Mouse (Mus musculus): ENCODE results near the gene Ak9. TPM values are rescaled to one million over a fixed set of nuclear protein-coding genes. Genes with fewer than 3 reads are reported as not detected.
A peak's percentile ranks its signal among the peaks of the same experiment; 100 is the strongest.

The Ak9 gene
- polyA plus RNA-seq, 1 experiment from 2014 or later, result not detected

DNA sequence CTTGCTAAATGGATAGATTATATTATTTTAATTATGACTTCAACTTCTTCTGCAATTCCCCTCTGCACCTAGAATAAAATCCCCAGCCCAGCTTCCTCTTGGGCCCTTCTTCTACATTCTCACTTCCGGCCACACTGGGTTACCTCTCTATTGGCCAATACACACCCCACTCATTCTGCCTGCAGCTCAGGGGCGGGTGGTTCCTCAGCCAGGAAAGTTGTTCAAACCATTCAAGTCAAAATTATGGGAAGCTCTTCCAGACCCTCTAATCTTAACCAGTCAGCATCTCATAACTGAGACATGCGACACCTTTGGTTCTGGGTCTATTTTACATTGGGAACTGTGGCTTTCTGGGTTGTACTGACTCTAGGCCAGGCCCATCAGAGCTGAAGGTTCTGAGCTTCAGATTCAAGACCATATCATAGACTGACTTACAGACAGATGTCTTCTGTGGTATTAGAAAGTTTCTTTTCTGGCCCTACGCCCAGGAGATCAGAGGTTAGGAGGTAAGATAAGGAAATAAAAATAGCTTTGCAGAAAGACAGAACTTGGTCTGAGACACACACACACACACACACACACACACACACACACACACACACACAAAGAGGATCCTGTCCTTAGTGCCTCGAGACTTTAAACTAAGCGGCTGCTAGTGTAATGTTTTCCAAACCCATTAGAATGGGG is 170.1 kb downstream of the Ak9 start:
- Histone ChIP-seq H3K4me1 (ENCODE audit: insufficient read depth) (peaks cover 46% of the 10 kb centered on the region), H3K4me2 (ENCODE audit: low read depth, low read length) (no peak overlapping the region), H3K9ac (replicated peaks) (no peak overlapping the region)

GRCm38 (mm10) chr10:41474981-41475391 is 171.2 kb downstream of the Ak9 start:
- H3K4me2 ChIP-seq (ENCODE audit: low read depth, low read length), result no peak overlapping the region
- H3K4me3 ChIP-seq (ENCODE audit: low read depth, low read length), result no peak overlapping the region
- no peaks in the 10 kb centered on the region for H3K9me3 ChIP-seq (ENCODE audit: low read length)
- peak overlapping the region; percentile 26 for H3K27ac ChIP-seq (ENCODE audit: low read depth)
- no peak for TF ChIP-seq EP300 (IDR thresholded peaks at IDR 0.05; ENCODE audit: low read depth)
- no peak for TF ChIP-seq CTCF (IDR thresholded peaks at IDR 0.05; ENCODE audit: low read depth)
- no peak for ATAC-seq
- H3K4me1 ChIP-seq (ENCODE audit: insufficient read depth), result peaks cover 46% of the 10 kb centered on the region
- no peak for DNase-seq
- no peak overlapping the region for H3K9ac ChIP-seq (replicated peaks)
- H3K27me3 ChIP-seq (ENCODE audit: insufficient read depth, low read length), result peaks cover 11% of the 10 kb centered on the region
- WGBS (ENCODE audit: insufficient replicate concordance), result 65% methylated on average over 1 of the region's 1 CpGs
- peaks cover 7% of the 10 kb centered on the region; the same call in 1 of the 2 replicates for H3K36me3 ChIP-seq (replicated peaks; ENCODE audit: insufficient read depth, low read length)

More for the DNA sequence above, 170.1 kb downstream of the Ak9 start:
- Histone ChIP-seq H3K36me3 (replicated peaks; ENCODE audit: insufficient read depth, low read length) (peaks cover 2% of the 10 kb centered on the region; the same call in 1 of the 2 replicates), H3K27me3 (ENCODE audit: insufficient read depth, low read length) (peaks cover 11% of the 10 kb centered on the region), H3K4me3 (ENCODE audit: low read depth, low read length) (no peak overlapping the region), H3K9me3 (ENCODE audit: low read length) (no peaks in the 10 kb centered on the region), H3K27ac (ENCODE audit: low read depth) (peak overlapping the region; percentile 63; the same call in 1 of the 2 replicates)
- ATAC-seq (peak; percentile 53), DNase-seq (peak; percentile 31)
- 27% methylated on average over 6 of the region's 6 CpGs for WGBS (ENCODE audit: insufficient replicate concordance)
- TF ChIP-seq EP300 (IDR thresholded peaks at IDR 0.05; ENCODE audit: low read depth) (0 out of 2 replicates have a peak, but pooled peaks have one; percentile 16), CTCF (IDR thresholded peaks at IDR 0.05; ENCODE audit: low read depth) (no peak)

GRCm38 (mm10) chr10:41476171-41477017 is 172.6 kb downstream of the Ak9 start, which contains the start of gene Mical1:
Mical1 (plus strand) TSS chr10:41476314.
- WGBS (ENCODE audit: insufficient replicate concordance), result under 1% methylated on average over 35 of the region's 35 CpGs
- Histone ChIP-seq H3K9me3 (ENCODE audit: low read length) (no peaks in the 10 kb centered on the region), H3K9ac (replicated peaks) (peak within 1 kb of the TSS; percentile 66), H3K4me2 (ENCODE audit: low read depth, low read length) (peak within 1 kb of the TSS; percentile 82), H3K27ac (ENCODE audit: low read depth) (peak within 1 kb of the TSS; percentile 76), H3K36me3 (replicated peaks; ENCODE audit: insufficient read depth, low read length) (peaks cover 7% of the 10 kb centered on the region; the same call in 1 of the 2 replicates), H3K4me1 (ENCODE audit: insufficient read depth) (peaks cover 46% of the 10 kb centered on the region), H3K4me3 (ENCODE audit: low read depth, low read length) (peak within 1 kb of the TSS; percentile 58), H3K27me3 (ENCODE audit: insufficient read depth, low read length) (peaks cover 11% of the 10 kb centered on the region)
- ATAC-seq (peak; percentile 29), DNase-seq (peak; percentile 68)
- TF ChIP-seq EP300 (IDR thresholded peaks at IDR 0.05; ENCODE audit: low read depth) (no peak), CTCF (IDR thresholded peaks at IDR 0.05; ENCODE audit: low read depth) (no peak)

- WGBS (ENCODE audit: insufficient replicate concordance), result 1% methylated on average over 9 of the region's 9 CpGs
Observed at GRCm38 (mm10) chr10:41477018-41477277, 173.2 kb downstream of the Ak9 start.

GRCm38 (mm10) chr10:41477278-41478181 is 173.8 kb downstream of the Ak9 start:
- peaks cover 46% of the 10 kb centered on the region for H3K4me1 ChIP-seq (ENCODE audit: insufficient read depth)
- TF ChIP-seq CTCF (IDR thresholded peaks at IDR 0.05; ENCODE audit: low read depth) (no peak), EP300 (IDR thresholded peaks at IDR 0.05; ENCODE audit: low read depth) (no peak)
- 5% methylated on average over 20 of the region's 20 CpGs for WGBS (ENCODE audit: insufficient replicate concordance)
- peak overlapping the region; percentile 58 for H3K4me3 ChIP-seq (ENCODE audit: low read depth, low read length)
- peaks cover 11% of the 10 kb centered on the region for H3K27me3 ChIP-seq (ENCODE audit: insufficient read depth, low read length)
- H3K9ac ChIP-seq (replicated peaks), result peak overlapping the region; percentile 66
- DNase-seq (peak; percentile 46), ATAC-seq (peak; percentile 19; the same call in 1 of the 2 replicates)
- H3K27ac ChIP-seq (ENCODE audit: low read depth), result peak overlapping the region; percentile 76
- H3K4me2 ChIP-seq (ENCODE audit: low read depth, low read length), result peak overlapping the region; percentile 82
- no peaks in the 10 kb centered on the region for H3K9me3 ChIP-seq (ENCODE audit: low read length)
- peaks cover 12% of the 10 kb centered on the region for H3K36me3 ChIP-seq (replicated peaks; ENCODE audit: insufficient read depth, low read length)

More at GRCm38 (mm10) chr10:41477018-41477277, 173.2 kb downstream of the Ak9 start:
- Histone ChIP-seq H3K9me3 (ENCODE audit: low read length) (no peaks in the 10 kb centered on the region), H3K27ac (ENCODE audit: low read depth) (peak overlapping the region; percentile 76), H3K4me2 (ENCODE audit: low read depth, low read length) (peak overlapping the region; percentile 82), H3K36me3 (replicated peaks; ENCODE audit: insufficient read depth, low read length) (peaks cover 8% of the 10 kb centered on the region), H3K9ac (replicated peaks) (peak overlapping the region; percentile 66), H3K4me3 (ENCODE audit: low read depth, low read length) (peak overlapping the region; percentile 58), H3K4me1 (ENCODE audit: insufficient read depth) (peaks cover 46% of the 10 kb centered on the region), H3K27me3 (ENCODE audit: insufficient read depth, low read length) (peaks cover 11% of the 10 kb centered on the region)
- ATAC-seq (no peak), DNase-seq (peak; percentile 19)
- TF ChIP-seq EP300 (IDR thresholded peaks at IDR 0.05; ENCODE audit: low read depth) (no peak), CTCF (IDR thresholded peaks at IDR 0.05; ENCODE audit: low read depth) (no peak)
